Mouse (Mus musculus) central nervous system, embryonic 11.5 days (tissue): Measurements from ENCODE around the gene Olfr1240. TPM values are rescaled to one million over a fixed set of nuclear protein-coding genes. Genes with fewer than 3 reads are reported as not detected.

Experiments used
- polyA plus RNA-seq: library from polyadenylated mRNA; depleted of rRNA; stranded (reverse); fragments of >200 nt; gene quantifications from 2 replicates; pipeline ENCODE4 v1.2.3, GENCODE M21; 2012; rRNA removed

Olfr1240 gene
- not detected in 2 replicates for polyA plus RNA-seq

DNA sequence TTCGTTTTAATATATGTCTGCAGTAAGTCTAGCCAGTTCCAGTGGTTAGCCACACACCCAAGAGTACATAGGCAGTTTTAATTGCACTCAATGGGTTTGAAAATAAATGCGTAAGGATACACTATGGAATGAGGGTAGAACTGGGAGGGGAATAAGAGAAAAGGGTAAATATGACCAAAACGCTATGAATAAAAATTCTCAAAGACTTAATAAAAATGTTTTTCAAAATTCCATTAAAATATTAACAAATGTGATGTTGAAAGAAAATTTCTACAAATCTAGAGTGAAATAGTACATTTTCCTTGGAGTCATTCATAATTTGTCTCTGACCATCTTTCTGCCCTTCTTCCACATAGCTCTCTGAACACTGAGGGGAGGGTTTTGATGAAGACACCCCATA lies at the start of gene Olfr1240:
Olfr1240 (minus strand) TSS at position 101 of the 400 bp plus-strand sequence.

DNA sequence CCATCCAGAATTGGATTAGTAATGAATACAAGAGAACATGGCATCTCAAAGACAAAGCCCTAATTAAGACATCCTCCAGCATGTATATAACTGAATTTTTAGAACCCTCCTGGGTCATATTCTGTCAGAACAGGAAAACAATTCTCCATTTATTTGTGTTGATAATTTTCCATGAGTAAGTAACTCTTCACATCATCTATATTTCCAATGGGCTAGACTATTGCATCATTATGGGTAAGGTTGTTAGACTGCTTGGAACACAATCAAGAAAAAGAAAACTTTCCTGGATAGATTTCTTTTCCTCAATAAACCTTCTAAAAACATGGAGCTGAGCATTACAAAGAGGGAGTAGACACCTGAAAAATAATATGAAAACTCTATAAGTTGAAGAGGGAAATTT lies 44.2 kb upstream of the Olfr1240 start, which contains the start of gene Olfr1241:
Olfr1241 (minus strand) TSS at position 101 of the 400 bp plus-strand sequence.

DNA sequence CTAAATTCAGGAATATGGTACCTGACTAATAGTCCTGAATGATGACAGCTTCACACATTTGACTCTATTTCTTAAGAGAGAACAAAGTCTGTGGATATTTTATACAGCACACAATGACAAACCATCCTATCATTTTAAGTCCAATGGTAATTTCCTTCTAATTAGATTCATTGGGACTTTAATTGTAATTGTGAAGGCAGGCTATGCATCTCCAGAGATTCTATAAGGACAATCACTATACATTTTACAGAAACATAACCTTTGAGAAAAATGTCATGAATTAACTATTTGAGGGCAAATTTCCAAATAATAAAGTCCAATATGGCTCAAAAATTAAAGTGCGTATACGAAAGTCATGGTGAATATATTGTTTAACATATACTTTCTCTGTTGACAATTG lies 22.5 kb downstream of the Olfr1240 start, which contains the start of gene Olfr1239:
Olfr1239 (minus strand) TSS at position 101 of the 400 bp plus-strand sequence.

DNA sequence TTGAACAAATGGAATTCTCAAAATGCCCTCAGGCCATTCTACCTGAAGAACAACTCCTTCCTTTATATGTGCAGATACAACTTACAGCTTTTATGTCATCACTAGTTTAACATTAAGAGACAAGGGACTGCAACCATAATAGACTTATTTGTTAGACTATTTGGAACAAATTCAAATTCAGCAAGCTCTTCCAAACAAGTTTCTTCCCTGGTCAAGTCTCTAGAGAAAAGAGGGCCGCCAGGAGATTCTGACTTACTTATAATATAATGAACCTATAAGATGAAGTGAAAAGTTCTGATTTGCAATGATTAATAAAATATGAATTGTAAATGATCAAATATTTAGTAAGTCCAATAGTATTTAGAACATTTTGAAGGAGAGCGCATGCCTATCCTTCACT lies 33.2 kb downstream of the Olfr1240 start, which contains the start of gene Olfr1238:
Olfr1238 (minus strand) TSS at position 101 of the 400 bp plus-strand sequence.

Other genes starting within 250 kb of the Olfr1240 start
- gene Olfr1226, start 243.0 kb downstream of the Olfr1240 start, polyA plus RNA-seq: not detected in 2 replicates
- gene Olfr1228, start 188.9 kb downstream of the Olfr1240 start, polyA plus RNA-seq: not detected in 2 replicates
- not detected in 2 replicates for gene Olfr1229, start 155.0 kb downstream of the Olfr1240 start, polyA plus RNA-seq
- not detected in 2 replicates for gene Olfr1230, start 145.7 kb downstream of the Olfr1240 start, polyA plus RNA-seq
- gene Olfr1231, start 135.9 kb downstream of the Olfr1240 start, polyA plus RNA-seq: not detected in 2 replicates
- not detected in 2 replicates for gene Olfr1232, start 113.3 kb downstream of the Olfr1240 start, polyA plus RNA-seq
- not detected in 2 replicates for gene Olfr1233, start 100.6 kb downstream of the Olfr1240 start, polyA plus RNA-seq
- gene Olfr1234, start 78.1 kb downstream of the Olfr1240 start, polyA plus RNA-seq: not detected in 2 replicates
- gene Olfr1238, start 33.3 kb downstream of the Olfr1240 start, polyA plus RNA-seq: not detected in 2 replicates
- not detected in 2 replicates for gene Olfr1239, start 22.6 kb downstream of the Olfr1240 start, polyA plus RNA-seq
- gene Olfr1241, start 44.1 kb upstream of the Olfr1240 start, polyA plus RNA-seq: not detected in 2 replicates
- gene Olfr1242, start 55.3 kb upstream of the Olfr1240 start, polyA plus RNA-seq: not detected in 2 replicates
- not detected in 2 replicates for gene Olfr1243, start 88.5 kb upstream of the Olfr1240 start, polyA plus RNA-seq
- not detected in 2 replicates for gene Olfr1245, start 135.4 kb upstream of the Olfr1240 start, polyA plus RNA-seq
- not detected in 2 replicates for gene Olfr1246, start 150.2 kb upstream of the Olfr1240 start, polyA plus RNA-seq
- not detected in 2 replicates for gene Olfr1247, start 171.1 kb upstream of the Olfr1240 start, polyA plus RNA-seq
- gene Olfr1248, start 175.2 kb upstream of the Olfr1240 start, polyA plus RNA-seq: not detected in 2 replicates
- not detected in 2 replicates for gene Olfr1249, start 192.0 kb upstream of the Olfr1240 start, polyA plus RNA-seq
- gene Olfr1250, start 218.5 kb upstream of the Olfr1240 start, polyA plus RNA-seq: not detected in 2 replicates
- gene Olfr1251, start 228.9 kb upstream of the Olfr1240 start, polyA plus RNA-seq: not detected in 2 replicates